Mouse (Mus musculus) heart, embryonic 16.5 days (tissue): ENCODE data around the gene Fez1. TPM values are rescaled to one million over a fixed set of nuclear protein-coding genes. Genes with fewer than 3 reads are reported as not detected.
A peak's percentile ranks its signal among the peaks of the same experiment; 100 is the strongest.

Source experiments
- ATAC-seq: fragments of 200-750 bp; cut with Nextera tagmentation; replicated peaks from 2 replicates; pipeline ENCODE4 v1.8.0; 2017; ENCODE audit warnings: moderate number of reproducible peaks; ENCODE audit not compliant: insufficient read depth, low FRiP score; ENCODE audit errors: extremely low read depth
- H3K27ac ChIP-seq: fragments of 300-500 bp; sonication (generic); 2 replicates; pipeline ENCODE4 v1.5.1; 2014; ENCODE audit warnings: mild to moderate bottlenecking, low read length, control low read depth, moderate library complexity
- H3K27me3 ChIP-seq: fragments of 300-500 bp; sonication (generic); 2 replicates; pipeline ENCODE4 v1.6.1; 2014; ENCODE audit warnings: low read length, mixed read lengths; ENCODE audit not compliant: control insufficient read depth, insufficient read depth
- H3K36me3 ChIP-seq: fragments of 300-500 bp; sonication (generic); 2 replicates; pipeline ENCODE4 v1.6.1; 2014; ENCODE audit not compliant: control insufficient read depth, insufficient read depth
- H3K4me1 ChIP-seq: fragments of 300-500 bp; sonication (generic); 2 replicates; pipeline ENCODE4 v1.6.1; 2014; ENCODE audit warnings: low read length, mixed read lengths; ENCODE audit not compliant: control insufficient read depth, insufficient read depth
- H3K4me2 ChIP-seq: fragments of 300-500 bp; sonication (generic); 2 replicates; pipeline ENCODE4 v1.6.1; 2014; ENCODE audit warnings: low read depth, mild to moderate bottlenecking, control low read depth, low read length
- H3K4me3 ChIP-seq: fragments of 300-500 bp; sonication (generic); 2 replicates; pipeline ENCODE4 v1.5.1; 2014; ENCODE audit warnings: mild to moderate bottlenecking, control low read depth, low read length
- H3K9ac ChIP-seq: fragments of 300-500 bp; sonication (generic); 2 replicates; pipeline ENCODE4 v1.6.1; 2014; ENCODE audit warnings: low read length, control low read depth
- H3K9me3 ChIP-seq: fragments of 300-500 bp; sonication (generic); replicated peaks from 2 replicates; pipeline ENCODE4 v1.6.1; 2016; ENCODE audit warnings: low read length; ENCODE audit not compliant: control insufficient read depth
- WGBS: fragments of 180-500 bp; shearing (Covaris S2); extraction: QIAGEN DNeasy Blood & Tissue Kit; methylation state at CpG from one replicate; pipeline ENCODE4 v1.1.7; 2014; 5-methylcytosine and 5-hydroxymethylcytosine counted together
- polyA plus RNA-seq: library from polyadenylated mRNA; unstranded; fragments of >200 nt; fragmentation: Nextera tagmentation; extraction: Ambion mirVana; gene quantifications from 2 replicates; pipeline ENCODE4 v1.2.1, GENCODE M21; 2015

Gene Fez1
- 2.1 and 2.5 TPM in 2 replicates for polyA plus RNA-seq

GRCm38 (mm10) chr9:36821644-36822000, at the start of gene Fez1:
TSS of gene Fez1 (plus strand) at chr9:36821864.
- Histone ChIP-seq H3K4me3 (no peak within 1 kb of the TSS), H3K4me2 (0 out of 2 replicates have a peak within 1 kb of the TSS, but pooled peaks have one; percentile 11), H3K4me1 (no peaks in the 10 kb centered on the region), H3K27me3 (no peaks in the 10 kb centered on the region), H3K9me3 (no peaks in the 10 kb centered on the region), H3K27ac (no peak within 1 kb of the TSS), H3K36me3 (no peaks in the 10 kb centered on the region), H3K9ac (no peak within 1 kb of the TSS)
- 8% methylated on average over 8 of the region's 8 CpGs for WGBS
- ATAC-seq = no peak

- Histone ChIP-seq H3K4me1 (no peaks in the 10 kb centered on the region), H3K27ac (no peak overlapping the region), H3K27me3 (no peaks in the 10 kb centered on the region), H3K9me3 (no peaks in the 10 kb centered on the region; the same call in 1 of the 2 replicates), H3K4me2 (no peak overlapping the region), H3K9ac (no peak overlapping the region), H3K4me3 (no peak overlapping the region), H3K36me3 (peaks cover 67% of the 10 kb centered on the region)
- no peak for ATAC-seq
- WGBS = 86% methylated on average over 2 of the region's 2 CpGs
Observed at GRCm38 (mm10) chr9:36783921-36784320, 37.7 kb upstream of the Fez1 start.

- Histone ChIP-seq H3K27ac (no peak overlapping the region), H3K27me3 (no peaks in the 10 kb centered on the region), H3K4me1 (peaks cover 12% of the 10 kb centered on the region), H3K4me2 (no peak overlapping the region), H3K9ac (no peak overlapping the region), H3K9me3 (no peaks in the 10 kb centered on the region), H3K4me3 (no peak overlapping the region), H3K36me3 (peaks cover 40% of the 10 kb centered on the region)
- ATAC-seq = no peak
- WGBS = 87% methylated on average over 3 of the region's 3 CpGs
Observed at GRCm38 (mm10) chr9:36792191-36792590, 29.5 kb upstream of the Fez1 start.

- no peaks in the 10 kb centered on the region for H3K9me3 ChIP-seq
- no peak overlapping the region for H3K9ac ChIP-seq
- H3K27ac ChIP-seq = no peak overlapping the region
- no peaks in the 10 kb centered on the region for H3K27me3 ChIP-seq
- peaks cover 22% of the 10 kb centered on the region for H3K36me3 ChIP-seq
- peaks cover 12% of the 10 kb centered on the region for H3K4me1 ChIP-seq
- ATAC-seq = no peak
- H3K4me2 ChIP-seq = no peak overlapping the region
- H3K4me3 ChIP-seq = no peak overlapping the region
- 89% methylated on average over 2 of the region's 2 CpGs for WGBS
Observed at GRCm38 (mm10) chr9:36794487-36794886, 27.2 kb upstream of the Fez1 start.

- peaks cover 12% of the 10 kb centered on the region for H3K4me1 ChIP-seq
- no peaks in the 10 kb centered on the region for H3K27me3 ChIP-seq
- no peak overlapping the region for H3K9ac ChIP-seq
- WGBS = 89% methylated on average over 1 of the region's 1 CpGs
- no peak overlapping the region for H3K4me2 ChIP-seq
- H3K4me3 ChIP-seq = no peak overlapping the region
- H3K36me3 ChIP-seq = peaks cover 11% of the 10 kb centered on the region
- no peak for ATAC-seq
- H3K27ac ChIP-seq = no peak overlapping the region
- no peaks in the 10 kb centered on the region for H3K9me3 ChIP-seq
Observed at GRCm38 (mm10) chr9:36795556-36795955, 26.1 kb upstream of the Fez1 start.

- Histone ChIP-seq H3K4me3 (peak overlapping the region; percentile 87), H3K36me3 (peaks cover 8% of the 10 kb centered on the region; the same call in 1 of the 2 replicates), H3K9me3 (no peaks in the 10 kb centered on the region), H3K4me2 (peak overlapping the region; percentile 85), H3K27me3 (no peaks in the 10 kb centered on the region), H3K9ac (peak overlapping the region; percentile 97), H3K27ac (no peak overlapping the region), H3K4me1 (peaks cover 12% of the 10 kb centered on the region)
- 20% methylated on average over 5 of the region's 5 CpGs for WGBS
- no peak for ATAC-seq
Observed at GRCm38 (mm10) chr9:36796224-36796623, 25.4 kb upstream of the Fez1 start.

GRCm38 (mm10) chr9:36796781-36797555, 24.7 kb upstream of the Fez1 start, which contains the start of gene Ei24:
TSS of gene Ei24 (minus strand) at chr9:36797393.
- WGBS = under 1% methylated on average over 59 of the region's 66 CpGs
- no peaks in the 10 kb centered on the region for H3K27me3 ChIP-seq
- peak within 1 kb of the TSS; percentile 87 for H3K4me3 ChIP-seq
- H3K9ac ChIP-seq = peak within 1 kb of the TSS; percentile 97
- H3K4me1 ChIP-seq = peaks cover 12% of the 10 kb centered on the region
- peak; percentile 98 for ATAC-seq
- H3K4me2 ChIP-seq = peak within 1 kb of the TSS; percentile 85
- H3K36me3 ChIP-seq = peaks cover 3% of the 10 kb centered on the region; the same call in 1 of the 2 replicates
- H3K9me3 ChIP-seq = no peaks in the 10 kb centered on the region
- H3K27ac ChIP-seq = peak within 1 kb of the TSS; percentile 60

GRCm38 (mm10) chr9:36801961-36802360, 19.7 kb upstream of the Fez1 start:
- ATAC-seq = no peak
- WGBS = 76% methylated on average over 2 of the region's 2 CpGs
- no peak overlapping the region for H3K9ac ChIP-seq

GRCm38 (mm10) chr9:36802951-36803350, 18.7 kb upstream of the Fez1 start:
- H3K4me3 ChIP-seq = no peak overlapping the region
- no peaks in the 10 kb centered on the region for H3K4me1 ChIP-seq
- no peaks in the 10 kb centered on the region for H3K27me3 ChIP-seq
- no peaks in the 10 kb centered on the region for H3K36me3 ChIP-seq
- no peak overlapping the region for H3K27ac ChIP-seq
- H3K4me2 ChIP-seq = no peak overlapping the region
- H3K9me3 ChIP-seq = no peaks in the 10 kb centered on the region
- no peak overlapping the region for H3K9ac ChIP-seq
- WGBS = 81% methylated on average over 3 of the region's 3 CpGs
- no peak for ATAC-seq

More at GRCm38 (mm10) chr9:36801961-36802360, 19.7 kb upstream of the Fez1 start:
- Histone ChIP-seq H3K27ac (no peak overlapping the region), H3K4me3 (no peak overlapping the region), H3K4me1 (no peaks in the 10 kb centered on the region), H3K27me3 (no peaks in the 10 kb centered on the region), H3K9me3 (no peaks in the 10 kb centered on the region), H3K36me3 (no peaks in the 10 kb centered on the region), H3K4me2 (no peak overlapping the region)
